Comparison of ENCODE assay signal across 22 mouse cellular contexts in genomic region chr10:123307300-123307699, GRCm38 (mm10). TPM values are rescaled to one million over a fixed set of nuclear protein-coding genes. Genes with fewer than 3 reads are reported as not detected.
DNase-seq lines count a peak whose midpoint lies in the region; ATAC-seq lines count a peak whose summit lies in the region.
"Had no signal": no experiment of that assay in that cellular context is flagged by ENCODE, and none has a peak within 500 bp of the region (broad histone marks: within the 10 kb centered on the region; RNA-seq: fewer than 3 reads in every experiment).

No protein-coding gene starts in this region.

- DNase-seq in forebrain, embryonic 10.5 days (ENCODE audit: extremely low spot score, low spot score), result no peak
- DNase-seq in brain, adult 2 months (ENCODE audit: low read depth, low spot score), result peak; percentile 16
- no peak for DNase-seq in midbrain, embryonic 11.5 days (ENCODE audit: low spot score, missing footprints)
- DNase-seq: adrenal gland, adult 8-10 months; adrenal gland, postnatal 14 days; adrenal gland, postnatal 36 days; B cell, adult 2 months; cerebellum, adult 11-12 months; cerebellum, adult 2 months; cerebellum, adult 9-10 months; cerebellum, postnatal 10 days; cerebellum, postnatal 25 days had no signal

- H3K9ac ChIP-seq in forebrain, embryonic 13.5 days, result no peak overlapping the region
- no peak overlapping the region for H3K9ac ChIP-seq in forebrain, embryonic 12.5 days
- no peak overlapping the region for H3K9ac ChIP-seq in forebrain, embryonic 16.5 days (replicated peaks; ENCODE audit: low read depth, low read length)
- no peak overlapping the region for H3K9ac ChIP-seq in midbrain, embryonic 11.5 days (ENCODE audit: low read length)
- H3K9ac ChIP-seq: embryonic facial prominence, embryonic 12.5 days had no signal

- H3K4me3 ChIP-seq in forebrain, embryonic 13.5 days, result no peak overlapping the region
- H3K4me3 ChIP-seq in forebrain, embryonic 12.5 days (replicated peaks), result no peak overlapping the region
- H3K4me3 ChIP-seq in forebrain, embryonic 16.5 days (replicated peaks; ENCODE audit: low read length), result no peak overlapping the region
- H3K4me3 ChIP-seq in forebrain, embryonic 10.5 days, result no peak overlapping the region
- no peak overlapping the region for H3K4me3 ChIP-seq in midbrain, embryonic 11.5 days (ENCODE audit: low read depth, low read length)
- H3K4me3 ChIP-seq: embryonic facial prominence, embryonic 10.5 days; embryonic facial prominence, embryonic 12.5 days had no signal

- H3K27ac ChIP-seq in forebrain, embryonic 13.5 days, result no peak overlapping the region
- no peak overlapping the region for H3K27ac ChIP-seq in forebrain, embryonic 12.5 days
- H3K27ac ChIP-seq in forebrain, embryonic 16.5 days (ENCODE audit: low read length), result no peak overlapping the region
- H3K27ac ChIP-seq in forebrain, embryonic 10.5 days, result no peak overlapping the region
- H3K27ac ChIP-seq in midbrain, embryonic 11.5 days (ENCODE audit: low read depth, low read length), result no peak overlapping the region
- H3K27ac ChIP-seq: embryonic facial prominence, embryonic 10.5 days; embryonic facial prominence, embryonic 12.5 days had no signal

- no peaks in the 10 kb centered on the region for H3K9me3 ChIP-seq in forebrain, embryonic 13.5 days (replicated peaks)
- no peaks in the 10 kb centered on the region for H3K9me3 ChIP-seq in forebrain, embryonic 12.5 days
- H3K9me3 ChIP-seq in forebrain, embryonic 16.5 days (ENCODE audit: control insufficient read depth, low read length), result no peaks in the 10 kb centered on the region
- no peaks in the 10 kb centered on the region for H3K9me3 ChIP-seq in forebrain, embryonic 10.5 days
- H3K9me3 ChIP-seq in midbrain, embryonic 11.5 days (ENCODE audit: control insufficient read depth, low read length), result no peaks in the 10 kb centered on the region
- H3K9me3 ChIP-seq: embryonic facial prominence, embryonic 10.5 days; embryonic facial prominence, embryonic 12.5 days had no signal

- H3K4me2 ChIP-seq in forebrain, embryonic 13.5 days, result no peak overlapping the region
- no peak overlapping the region for H3K4me2 ChIP-seq in forebrain, embryonic 12.5 days
- H3K4me2 ChIP-seq in forebrain, embryonic 16.5 days (ENCODE audit: low read length), result no peak overlapping the region
- H3K4me2 ChIP-seq in midbrain, embryonic 11.5 days, result no peak overlapping the region
- H3K4me2 ChIP-seq: embryonic facial prominence, embryonic 12.5 days had no signal

- no peaks in the 10 kb centered on the region for H3K4me1 ChIP-seq in forebrain, embryonic 13.5 days
- no peaks in the 10 kb centered on the region for H3K4me1 ChIP-seq in forebrain, embryonic 12.5 days
- H3K4me1 ChIP-seq in forebrain, embryonic 16.5 days (replicated peaks; ENCODE audit: control insufficient read depth, insufficient read depth, low read length), result 0 out of 2 replicates have a peak, but pooled peaks cover 2% of the 10 kb centered on the region
- no peaks in the 10 kb centered on the region for H3K4me1 ChIP-seq in forebrain, embryonic 10.5 days
- H3K4me1 ChIP-seq in midbrain, embryonic 11.5 days (ENCODE audit: control insufficient read depth, insufficient read depth, low read length), result no peaks in the 10 kb centered on the region
- H3K4me1 ChIP-seq: embryonic facial prominence, embryonic 10.5 days; embryonic facial prominence, embryonic 12.5 days had no signal

- H3K36me3 ChIP-seq in forebrain, embryonic 13.5 days (ENCODE audit: poor library complexity, severe bottlenecking), result no peaks in the 10 kb centered on the region
- H3K36me3 ChIP-seq in forebrain, embryonic 12.5 days (replicated peaks), result no peaks in the 10 kb centered on the region
- H3K36me3 ChIP-seq in forebrain, embryonic 16.5 days (ENCODE audit: control insufficient read depth, insufficient read depth), result no peaks in the 10 kb centered on the region
- no peaks in the 10 kb centered on the region for H3K36me3 ChIP-seq in forebrain, embryonic 10.5 days (replicated peaks)
- no peaks in the 10 kb centered on the region for H3K36me3 ChIP-seq in midbrain, embryonic 11.5 days (ENCODE audit: control insufficient read depth, insufficient read depth, low read length)
- H3K36me3 ChIP-seq: embryonic facial prominence, embryonic 10.5 days; embryonic facial prominence, embryonic 12.5 days; G1E had no signal

- H3K27me3 ChIP-seq in forebrain, embryonic 13.5 days, result no peaks in the 10 kb centered on the region
- H3K27me3 ChIP-seq in forebrain, embryonic 12.5 days, result no peaks in the 10 kb centered on the region
- H3K27me3 ChIP-seq in forebrain, embryonic 16.5 days (replicated peaks; ENCODE audit: control insufficient read depth, insufficient read depth, low read length), result no peaks in the 10 kb centered on the region
- H3K27me3 ChIP-seq in forebrain, embryonic 10.5 days (ENCODE audit: poor library complexity, severe bottlenecking), result no peaks in the 10 kb centered on the region
- H3K27me3 ChIP-seq in midbrain, embryonic 11.5 days (ENCODE audit: control insufficient read depth, insufficient read depth, low read length), result no peaks in the 10 kb centered on the region
- H3K27me3 ChIP-seq: CH12.LX; embryonic facial prominence, embryonic 12.5 days had no signal

- ATAC-seq in forebrain, embryonic 13.5 days, result peak; percentile 70; the same call in 1 of the 2 replicates
- ATAC-seq in forebrain, embryonic 12.5 days (ENCODE audit: low FRiP score), result no peak
- peak; percentile 79 for ATAC-seq in forebrain, embryonic 16.5 days
- no peak for ATAC-seq in midbrain, embryonic 11.5 days (ENCODE audit: low FRiP score)
- ATAC-seq: activated CD4-positive, CD25-positive, alpha-beta regulatory T cell, adult 4 months; CD4-positive, CD25-positive, alpha-beta regulatory T cell, adult 4 months; Patski had no signal

RNA-seq across cellular contexts. Expression of gene Fam19a2, which starts 43.5 kb away (rescaled TPM):
- 10.9 and 18.1 TPM in 2 replicates for polyA plus RNA-seq in forebrain, embryonic 13.5 days (2015; fragmentation: Nextera tagmentation; extraction: Ambion mirVana)
- polyA plus RNA-seq in forebrain, embryonic 12.5 days (2016; fragmentation: Nextera tagmentation; extraction: Ambion mirVana), result 9.3 and 10.2 TPM in 2 replicates
- polyA plus RNA-seq in forebrain, embryonic 16.5 days (2015; fragmentation: Nextera tagmentation; extraction: Ambion mirVana), result 44.6 and 47.3 TPM in 2 replicates
- polyA plus RNA-seq in forebrain, embryonic 10.5 days (2016; fragmentation: Nextera tagmentation; extraction: Ambion mirVana), result 1.7 and 2.2 TPM in 2 replicates
- polyA plus RNA-seq in midbrain, embryonic 11.5 days (2014; fragmentation: Nextera tagmentation; extraction: Ambion mirVana), result 4.0 and 4.7 TPM in 2 replicates
- polyA plus RNA-seq: activated CD4-positive, CD25-positive, alpha-beta regulatory T cell, adult 4 months; CD4-positive, CD25-positive, alpha-beta regulatory T cell, adult 4 months; G1E had no signal

Comparison
In these comparisons a context has a peak if more than half of its experiments do, and no peak if none do; other contexts are left out.
1. ATAC-seq: peak in forebrain, embryonic 13.5 days (single experiment) and forebrain, embryonic 16.5 days (single experiment); none in forebrain, embryonic 12.5 days (single experiment) and midbrain, embryonic 11.5 days (single experiment).